Mouse (Mus musculus) megakaryocyte, embryonic 14.5 days (primary cell): ENCODE results near the gene Rgs9. TPM values are rescaled to one million over a fixed set of nuclear protein-coding genes. Genes with fewer than 3 reads are reported as not detected.

ENCODE experiments used
- H3K27me3 ChIP-seq: replicated peaks from 2 replicates; pipeline ENCODE3; 2012; ENCODE audit warnings: inconsistent platforms
- H3K36me3 ChIP-seq: replicated peaks from 2 replicates; pipeline ENCODE3; 2012; ENCODE audit warnings: low read length, inconsistent platforms, mixed read lengths
- H3K4me1 ChIP-seq: 2 replicates; pipeline ENCODE4 v1.6.1; 2012; ENCODE audit warnings: inconsistent platforms
- H3K4me3 ChIP-seq: replicated peaks from 2 replicates; pipeline ENCODE3; 2012; ENCODE audit warnings: moderate library complexity, mild to moderate bottlenecking, inconsistent platforms
- H3K9me3 ChIP-seq: 2 replicates; pipeline ENCODE4 v1.6.1; 2012; ENCODE audit warnings: inconsistent platforms
- FLI1 ChIP-seq: IDR thresholded peaks from 2 replicates; pipeline ENCODE4 v1.6.1; 2012; ENCODE audit warnings: low read length, inconsistent platforms, mixed read lengths
- GATA1 ChIP-seq: IDR thresholded peaks from 3 replicates; pipeline ENCODE4 v1.6.1; 2012; ENCODE audit warnings: mixed read lengths, low read length, inconsistent platforms, borderline replicate concordance
- polyA plus RNA-seq: library from polyadenylated mRNA; stranded (reverse); fragments of >175 nt; gene quantifications from 2 replicates; pipeline ENCODE4 v1.2.3, GENCODE M21; 2012; ENCODE audit warnings: low replicate concordance; ENCODE audit not compliant: insufficient read depth

The Rgs9 gene
- polyA plus RNA-seq, 1 experiment: 1.7 TPM

- Histone ChIP-seq H3K4me1 (no peaks in the 10 kb centered on the region), H3K27me3 (peaks cover 5% of the 10 kb centered on the region), H3K36me3 (no peaks in the 10 kb centered on the region), H3K4me3 (no peak overlapping the region), H3K9me3 (no peaks in the 10 kb centered on the region)
- TF ChIP-seq FLI1 (no peak), GATA1 (no peak)
These were observed 110.2 kb downstream of the Rgs9 start for GRCm38 (mm10) chr11:109187631-109188184.

GRCm38 (mm10) chr11:109181118-109181517 lies 116.8 kb downstream of the Rgs9 start:
- Histone ChIP-seq H3K4me1 (no peaks in the 10 kb centered on the region), H3K9me3 (no peaks in the 10 kb centered on the region), H3K36me3 (no peaks in the 10 kb centered on the region), H3K4me3 (no peak overlapping the region), H3K27me3 (no peaks in the 10 kb centered on the region)
- TF ChIP-seq GATA1 (no peak), FLI1 (no peak)

- peaks cover 1% of the 10 kb centered on the region; the same call in 1 of the 2 replicates for H3K9me3 ChIP-seq
- TF ChIP-seq GATA1 (no peak), FLI1 (no peak)
These were observed 117.6 kb downstream of the Rgs9 start for GRCm38 (mm10) chr11:109180290-109180689.

GRCm38 (mm10) chr11:109178788-109179518 lies 119.0 kb downstream of the Rgs9 start:
- Histone ChIP-seq H3K27me3 (no peaks in the 10 kb centered on the region), H3K9me3 (peaks cover 9% of the 10 kb centered on the region; the same call in 1 of the 2 replicates), H3K4me3 (no peak overlapping the region), H3K4me1 (no peaks in the 10 kb centered on the region), H3K36me3 (no peaks in the 10 kb centered on the region)
- TF ChIP-seq FLI1: no peak
- TF ChIP-seq GATA1: no peak

More at GRCm38 (mm10) chr11:109180290-109180689, 117.6 kb downstream of the Rgs9 start:
- H3K27me3 ChIP-seq: no peaks in the 10 kb centered on the region
- no peak overlapping the region for H3K4me3 ChIP-seq
- H3K36me3 ChIP-seq: no peaks in the 10 kb centered on the region
- H3K4me1 ChIP-seq: no peaks in the 10 kb centered on the region

- Histone ChIP-seq H3K4me1 (no peaks in the 10 kb centered on the region), H3K27me3 (no peaks in the 10 kb centered on the region), H3K4me3 (no peak overlapping the region), H3K36me3 (no peaks in the 10 kb centered on the region), H3K9me3 (peaks cover 36% of the 10 kb centered on the region)
- no peak for TF ChIP-seq FLI1
- no peak for TF ChIP-seq GATA1
These were observed 122.5 kb downstream of the Rgs9 start for GRCm38 (mm10) chr11:109175376-109175969.

Other genes starting within 250 kb of the Rgs9 start
- not detected in 2 replicates for gene E030025P04Rik, start 153.8 kb downstream of the Rgs9 start, polyA plus RNA-seq
- gene Gna13, start 64.7 kb upstream of the Rgs9 start, polyA plus RNA-seq: 42.6 and 60.8 TPM in 2 replicates
- gene 9930022D16Rik, start 115.8 kb upstream of the Rgs9 start, polyA plus RNA-seq: not detected in 2 replicates
- 2.9 and 3.9 TPM in 2 replicates for gene Amz2, start 127.8 kb upstream of the Rgs9 start, polyA plus RNA-seq
- 0.88 TPM in 1 of 2 replicates, not detected in the other for gene Arsg, start 175.2 kb upstream of the Rgs9 start, polyA plus RNA-seq
- 23.4 and 34.7 TPM in 2 replicates for gene Slc16a6, start 175.5 kb upstream of the Rgs9 start, polyA plus RNA-seq